Mouse (Mus musculus) v-Abl transformed pro-B cells (cell line): ENCODE measurements around the gene Art3.

Source experiments
- in situ Hi-C, 2 experiments: fragments of 400-800 bp; cut with MboI; formaldehyde crosslinking; loops; one replicate each; pipeline ENCODE4 v1.15.1; 2025; ENCODE audit not compliant: unreplicated experiment in 2 of 2

The Art3 gene

GRCm38 (mm10) chr5:92403562-92404399 lies 72.2 kb downstream of the Art3 start:
- in situ Hi-C loops, result no loop called here

DNA sequence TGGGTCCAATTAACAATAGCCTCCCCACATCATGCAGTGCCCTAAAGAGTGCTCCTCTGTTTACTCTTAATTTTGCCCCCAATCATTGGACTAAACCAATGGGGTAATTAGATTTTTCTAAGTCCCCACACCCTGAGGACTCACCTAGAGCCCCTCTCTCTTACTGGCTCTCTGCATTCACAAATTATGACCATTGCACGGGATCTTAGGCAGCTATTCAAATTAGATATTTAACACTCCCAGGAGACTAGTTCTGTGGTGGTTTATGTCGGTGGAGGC lies 72.7 kb downstream of the Art3 start:
- in situ Hi-C loops, result no loop called here

DNA sequence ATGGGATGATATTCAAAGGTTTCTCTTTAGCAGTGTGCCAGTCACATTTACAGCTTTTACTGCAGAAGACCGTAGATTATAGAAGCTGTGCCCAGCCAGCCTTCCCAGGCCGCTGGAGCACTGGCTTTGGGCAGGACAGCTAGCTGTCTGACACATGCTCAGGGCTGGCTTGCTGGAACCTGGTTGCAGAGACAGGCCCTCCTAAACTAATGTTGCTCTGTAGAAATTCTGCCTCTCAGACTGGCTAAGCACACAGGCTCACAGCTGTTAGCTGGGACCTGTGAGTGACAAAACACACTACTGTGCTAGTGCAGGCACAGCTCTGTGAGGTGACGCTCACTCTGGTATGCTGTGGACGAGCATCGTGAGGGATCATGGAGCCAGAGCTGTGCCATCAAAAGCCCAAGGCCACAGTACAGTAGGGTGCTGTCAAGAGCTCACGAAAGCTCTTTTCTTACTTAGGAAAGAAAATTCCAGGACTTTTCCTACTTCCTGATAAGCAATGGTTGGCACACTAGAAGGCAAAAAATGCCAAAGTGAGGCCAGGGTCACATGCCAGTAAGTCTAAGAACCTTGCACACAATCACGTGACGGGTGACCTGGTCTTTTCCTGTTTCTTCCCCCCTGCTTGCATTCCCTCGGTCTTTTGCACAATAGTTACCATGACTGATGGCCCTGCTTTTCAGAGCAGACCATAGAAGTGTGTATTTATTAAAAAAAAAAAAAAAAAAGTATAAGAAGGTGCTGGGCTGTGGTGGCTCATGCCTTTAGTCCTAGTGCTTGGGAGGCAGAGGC lies 77.9 kb downstream of the Art3 start:
- in situ Hi-C loops, result no loop called here

DNA sequence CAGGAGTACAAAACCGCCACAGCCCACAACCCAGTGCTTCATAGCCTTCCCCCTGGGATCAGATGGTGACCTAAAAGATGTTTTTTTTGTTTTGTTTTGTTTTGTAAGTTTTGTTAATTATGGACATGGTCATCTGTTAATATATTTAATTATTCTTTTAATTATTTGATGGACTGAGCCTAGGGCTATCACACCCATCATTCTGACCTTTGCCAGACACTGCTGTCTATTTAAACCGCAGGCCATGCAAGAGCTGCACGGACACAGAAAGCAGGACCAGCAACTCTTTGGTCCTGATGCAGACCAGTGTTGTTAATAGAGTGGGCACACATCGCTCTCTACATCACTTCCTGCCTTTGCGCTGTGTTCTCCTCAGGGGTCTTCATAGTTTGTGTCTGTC lies 78.9 kb downstream of the Art3 start:
- in situ Hi-C loops, result no loop called here

GRCm38 (mm10) chr5:92411461-92412140 lies 80.0 kb downstream of the Art3 start:
- in situ Hi-C loops, result no loop called here

GRCm38 (mm10) chr5:92413271-92413981 lies 81.8 kb downstream of the Art3 start:
- in situ Hi-C loops, result no loop called here

GRCm38 (mm10) chr5:92413982-92414375 lies 82.4 kb downstream of the Art3 start:
- in situ Hi-C loops, result no loop called here

DNA sequence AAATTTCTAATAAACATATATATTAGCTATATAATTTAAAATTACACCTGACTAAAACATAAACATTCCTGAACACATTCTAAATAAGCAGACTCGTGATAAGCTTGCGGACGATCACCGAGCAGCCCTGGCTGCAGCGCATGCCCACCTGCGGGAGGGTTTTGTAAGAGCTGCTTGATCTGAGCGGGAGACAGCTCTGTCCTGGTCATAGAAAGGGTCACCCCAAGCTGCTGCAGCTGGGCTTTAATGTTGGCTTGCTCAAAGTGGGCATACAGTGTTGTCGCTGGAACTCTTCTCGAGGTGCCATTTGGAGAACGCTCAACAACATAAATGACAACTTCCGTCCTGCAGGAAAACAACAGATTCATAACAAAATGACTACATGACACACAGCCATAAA lies 92.5 kb downstream of the Art3 start:
- in situ Hi-C loops, result no loop called here

GRCm38 (mm10) chr5:92430723-92431122 lies 99.1 kb downstream of the Art3 start:
- in situ Hi-C loops, result loop anchor here in 1 of 2 experiments (10.0 kb wide), 1 partner anchor 74 kb away; the partner anchor contains the start of gene Scarb2

DNA sequence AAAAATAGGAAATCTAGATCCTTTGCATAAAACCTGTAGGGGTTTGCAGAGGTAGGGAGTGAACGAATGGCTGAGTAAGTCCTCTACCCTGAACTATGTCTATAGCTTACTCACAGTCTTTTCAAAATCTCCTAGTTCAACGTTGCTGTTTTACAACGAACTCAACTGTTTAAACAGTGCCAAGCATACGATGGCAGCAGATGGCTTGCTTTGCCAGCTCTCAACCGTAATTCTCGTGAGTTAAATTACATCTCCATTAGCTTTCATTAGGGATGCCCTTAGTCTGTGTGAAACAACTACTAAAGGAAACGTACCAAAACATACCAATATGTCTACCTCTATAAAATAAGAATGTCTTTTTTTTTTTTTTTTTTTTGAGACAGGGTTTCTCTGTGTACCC lies 100.0 kb downstream of the Art3 start:
- in situ Hi-C loops, result loop anchor here in 1 of 2 experiments (10.0 kb wide), 1 partner anchor 73 kb away; the partner anchor contains the start of gene Scarb2

DNA sequence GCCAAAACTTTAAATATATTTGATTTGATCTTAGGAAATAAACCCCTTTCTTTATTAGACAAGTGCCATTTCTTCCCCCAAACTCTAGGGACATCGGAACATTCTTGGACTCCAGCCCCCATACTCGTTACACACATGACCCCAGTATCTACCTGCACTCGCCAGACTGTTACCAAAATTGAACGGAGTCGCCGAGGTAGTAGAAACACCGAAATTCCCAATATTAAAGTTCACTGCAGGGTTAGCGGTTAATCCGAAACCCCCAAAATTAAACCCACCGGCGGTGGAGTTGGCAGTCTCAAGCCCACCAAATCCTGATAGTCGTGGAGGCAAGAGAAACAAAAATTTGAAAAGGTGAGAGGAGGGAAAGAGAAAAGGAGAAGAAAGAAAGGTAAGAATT lies 102.4 kb downstream of the Art3 start:
- in situ Hi-C loops, result loop anchor here in 1 of 2 experiments (10.0 kb wide), 1 partner anchor 71 kb away; the partner anchor contains the start of gene Scarb2

- in situ Hi-C loops, result loop anchor here in 1 of 2 experiments (10.0 kb wide), 1 partner anchor 70 kb away; the partner anchor contains the start of gene Scarb2
Observed at GRCm38 (mm10) chr5:92434571-92434985, 103.0 kb downstream of the Art3 start.

- in situ Hi-C loops, result loop anchor here (5.0 to 10.0 kb wide), 2 partner anchors 70 to 72 kb away; partner anchors contain the start of gene Scarb2 (in 2 of the 2)
Observed at GRCm38 (mm10) chr5:92435025-92435584, 103.5 kb downstream of the Art3 start, which contains the start of gene Nup54. Gene Nup54 (minus strand): TSS chr5:92435219.

GRCm38 (mm10) chr5:92438540-92438939 lies 106.9 kb downstream of the Art3 start:
- in situ Hi-C loops, result loop anchor here (5.0 to 10.0 kb wide), 2 partner anchors 66 to 69 kb away; partner anchors contain the start of gene Scarb2 (in 2 of the 2)

DNA sequence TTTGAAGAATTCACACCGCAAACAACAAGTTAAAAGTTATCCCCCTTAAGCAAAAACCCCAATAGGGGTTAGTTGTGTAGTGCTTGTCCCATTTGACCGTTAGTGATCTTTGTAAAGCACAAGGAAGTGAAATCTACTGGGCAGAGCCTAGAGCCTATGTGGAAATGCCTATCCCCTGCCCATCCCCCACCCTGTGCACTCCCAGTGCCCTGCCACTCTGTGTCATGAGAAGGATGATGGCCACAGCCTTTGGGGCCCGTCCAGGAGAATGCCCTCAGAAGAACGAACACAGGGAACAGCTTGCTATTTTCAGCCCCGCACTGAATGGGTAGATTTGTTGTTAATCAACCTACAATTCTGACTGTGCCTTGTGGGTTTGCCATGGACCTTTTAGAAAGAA lies 109.9 kb downstream of the Art3 start:
- in situ Hi-C loops, result no loop called here

GRCm38 (mm10) chr5:92442914-92443313 lies 111.3 kb downstream of the Art3 start:
- in situ Hi-C loops, result no loop called here

DNA sequence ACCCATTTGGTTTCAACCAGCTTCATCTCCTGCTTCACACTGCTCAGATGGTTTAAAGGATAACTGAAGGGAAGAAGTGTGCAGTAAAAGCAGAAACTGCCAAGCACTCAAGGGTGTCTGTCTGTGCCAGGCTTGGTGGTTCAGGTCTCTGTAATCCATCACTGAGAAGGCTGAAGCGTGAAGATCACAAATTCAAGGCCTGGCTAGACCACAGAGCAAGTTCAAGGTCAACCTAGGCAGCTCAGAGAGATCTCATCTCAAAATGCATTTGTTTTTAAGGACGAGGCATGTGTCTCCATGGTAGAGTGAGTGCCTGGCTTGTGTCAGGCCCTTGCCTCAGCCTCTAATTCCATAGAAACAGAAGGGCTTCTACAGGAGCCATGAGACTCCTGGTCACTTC lies 113.4 kb downstream of the Art3 start:
- in situ Hi-C loops, result no loop called here

- in situ Hi-C loops, result no loop called here
Observed at GRCm38 (mm10) chr5:92446736-92447135, 115.1 kb downstream of the Art3 start.

DNA sequence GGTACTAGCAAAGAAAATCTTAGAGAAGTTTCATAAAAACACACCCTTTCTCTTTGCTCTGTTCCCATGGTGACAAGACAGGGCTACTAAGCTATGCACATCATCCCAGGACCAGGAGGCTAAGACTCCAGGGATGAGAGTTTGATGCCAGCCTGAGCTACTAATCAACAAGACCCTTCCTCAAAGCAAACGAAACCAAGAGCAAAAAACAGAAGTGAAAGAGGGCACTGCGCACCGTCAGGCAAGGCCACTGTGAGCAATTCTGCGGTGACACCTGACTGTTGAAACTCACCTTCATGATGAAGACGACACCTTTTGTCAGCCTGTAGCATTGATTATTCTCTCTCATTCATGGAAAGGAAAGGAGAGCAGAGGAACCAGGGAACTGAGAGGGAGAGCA lies 121.2 kb downstream of the Art3 start:
- in situ Hi-C loops, result no loop called here

DNA sequence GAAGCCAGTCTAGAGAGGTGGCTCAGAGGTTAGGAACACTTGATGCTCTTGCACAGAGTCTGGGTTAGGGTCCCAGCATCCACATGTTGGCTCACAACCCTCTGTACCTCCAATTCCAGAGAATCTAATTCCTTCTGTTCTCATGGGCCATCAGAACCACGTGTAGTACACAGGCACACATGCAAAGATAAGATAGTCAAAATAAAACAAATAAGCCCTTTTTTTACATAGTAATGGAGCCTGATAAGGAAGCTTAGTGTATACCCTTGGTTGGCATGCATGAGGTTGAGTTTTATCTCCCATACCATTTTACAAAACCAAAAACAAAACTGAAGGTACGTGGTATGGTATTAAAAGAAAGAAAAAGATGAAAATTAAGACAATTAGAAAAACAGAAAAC lies 125.8 kb downstream of the Art3 start:
- in situ Hi-C loops, result no loop called here
